Mouse (Mus musculus) lung, embryonic 14.5 days (tissue): ENCODE measurements at regions not wholly inside any gene's neighbourhood (a gene's known extent, or its start where the extent isn't known, plus 50 kb on each side); places are given as distances from the start of the nearest gene placed in this dataset.

Experiments
- ATAC-seq: fragments of 200-750 bp; cut with Nextera tagmentation; 2 replicates; pipeline ENCODE4 v1.8.0; 2017; ENCODE audit warnings: mild to moderate bottlenecking, moderate TSS enrichment, moderate library complexity; ENCODE audit not compliant: insufficient read depth
- DNase-seq: peaks from one replicate; pipeline ENCODE4 v3.0.0-alpha.2; 2015
- H3K27ac ChIP-seq: fragments of 300-500 bp; sonication (generic); 2 replicates; pipeline ENCODE4 v1.5.1; 2014; ENCODE audit warnings: low read depth, mild to moderate bottlenecking, moderate library complexity
- H3K27me3 ChIP-seq: fragments of 300-500 bp; sonication (generic); 2 replicates; pipeline ENCODE4 v1.6.1; 2014; ENCODE audit warnings: low read length, control low read depth; ENCODE audit not compliant: insufficient read depth
- H3K36me3 ChIP-seq: fragments of 300-500 bp; sonication (generic); 2 replicates; pipeline ENCODE4 v1.6.1; 2014; ENCODE audit warnings: control low read depth; ENCODE audit not compliant: insufficient read depth
- H3K4me1 ChIP-seq: fragments of 300-500 bp; sonication (generic); 2 replicates; pipeline ENCODE4 v1.6.1; 2014; ENCODE audit warnings: antibody characterized with exemption, control low read depth; ENCODE audit not compliant: insufficient read depth
- H3K4me2 ChIP-seq: fragments of 300-500 bp; sonication (generic); 2 replicates; pipeline ENCODE4 v1.6.1; 2014; ENCODE audit warnings: mild to moderate bottlenecking
- H3K4me3 ChIP-seq: fragments of 300-500 bp; sonication (generic); 2 replicates; pipeline ENCODE4 v1.5.1; 2014; ENCODE audit warnings: low read depth, low read length
- H3K9ac ChIP-seq: fragments of 300-500 bp; sonication (generic); 2 replicates; pipeline ENCODE4 v1.6.1; 2014
- H3K9me3 ChIP-seq: fragments of 300-500 bp; sonication (generic); 2 replicates; pipeline ENCODE4 v1.6.1; 2016; ENCODE audit warnings: low read depth, low read length, control low read depth
- CTCF ChIP-seq: IDR thresholded peaks from 2 replicates; pipeline ENCODE4 v1.5.1; 2016; ENCODE audit warnings: antibody characterized with exemption, low read depth
- WGBS: fragments of 180-500 bp; shearing (Covaris S2); extraction: QIAGEN DNeasy Blood & Tissue Kit; methylation state at CpG from one replicate; pipeline ENCODE4 v1.1.7; 2014; 5-methylcytosine and 5-hydroxymethylcytosine counted together

DNA sequence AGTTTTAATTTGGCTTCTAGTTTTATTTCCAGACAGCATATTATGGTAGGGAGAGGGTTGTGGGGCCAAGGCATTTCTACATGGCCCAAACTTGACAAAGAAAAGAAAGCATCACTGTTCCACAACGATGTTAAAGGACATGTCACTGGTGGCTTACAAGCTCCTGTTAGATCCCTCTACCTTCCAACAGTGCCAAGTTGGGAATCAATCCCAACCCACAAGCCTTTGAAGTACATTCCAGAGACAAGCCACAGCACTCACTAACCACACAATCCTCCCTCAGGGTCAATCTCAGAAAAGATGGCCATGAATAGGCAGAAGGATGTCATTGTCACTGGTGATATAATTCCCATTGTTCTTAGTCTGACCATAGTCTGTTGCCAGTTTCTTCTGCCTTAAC is 213.4 kb downstream of the Ube2cbp start:
- H3K27me3 ChIP-seq: no peaks in the 10 kb centered on the region
- TF ChIP-seq CTCF: no peak
- ATAC-seq (no peak), DNase-seq (no peak)
- no peaks in the 10 kb centered on the region for H3K4me1 ChIP-seq
- no peak overlapping the region for H3K4me2 ChIP-seq
- no peaks in the 10 kb centered on the region for H3K36me3 ChIP-seq
- 90% methylated on average over 1 of the region's 1 CpGs for WGBS
- H3K27ac ChIP-seq: no peak overlapping the region
- H3K9me3 ChIP-seq: no peaks in the 10 kb centered on the region
- no peak overlapping the region for H3K4me3 ChIP-seq
- H3K9ac ChIP-seq: no peak overlapping the region
